Mouse (Mus musculus): Measurements from ENCODE around the gene Lamp5. TPM values are rescaled to one million over a fixed set of nuclear protein-coding genes. Genes with fewer than 3 reads are reported as not detected.

Gene Lamp5
- not detected for total RNA-seq (2021)
- long read RNA-seq, experiment 1: 0 reads
- long read RNA-seq, experiment 2: 0 reads

GRCm38 (mm10) chr2:136051688-136052289 lies at the start of gene Lamp5:
Lamp5 (plus strand) TSS chr2:136052239.
- no peak for DNase-seq (ENCODE audit: low spot score in 2 of 2)

DNA sequence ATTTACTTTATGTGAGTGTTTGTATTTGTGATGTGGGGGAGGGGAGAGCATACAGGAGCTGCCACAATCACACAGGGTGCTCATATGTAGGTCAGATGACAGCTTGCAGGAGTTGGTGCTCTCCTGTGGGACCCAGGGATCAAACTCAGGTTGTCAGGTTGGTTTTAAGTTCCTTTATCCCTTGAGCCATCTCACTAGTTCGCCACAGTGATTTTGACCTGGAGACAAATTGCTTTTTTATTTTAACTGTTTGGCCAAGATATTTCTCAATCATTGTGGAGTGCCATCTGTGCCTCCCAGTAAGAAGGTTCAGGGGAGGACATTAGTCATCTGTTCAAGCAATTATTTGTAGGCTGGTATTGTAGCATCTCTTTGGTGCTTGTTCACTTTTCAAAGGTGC lies 48.2 kb upstream of the Lamp5 start:
- DNase-seq (ENCODE audit: low spot score in 2 of 2): no peak

GRCm38 (mm10) chr2:136006280-136006679 lies 45.8 kb upstream of the Lamp5 start:
- DNase-seq (ENCODE audit: low spot score in 2 of 2): no peak

DNA sequence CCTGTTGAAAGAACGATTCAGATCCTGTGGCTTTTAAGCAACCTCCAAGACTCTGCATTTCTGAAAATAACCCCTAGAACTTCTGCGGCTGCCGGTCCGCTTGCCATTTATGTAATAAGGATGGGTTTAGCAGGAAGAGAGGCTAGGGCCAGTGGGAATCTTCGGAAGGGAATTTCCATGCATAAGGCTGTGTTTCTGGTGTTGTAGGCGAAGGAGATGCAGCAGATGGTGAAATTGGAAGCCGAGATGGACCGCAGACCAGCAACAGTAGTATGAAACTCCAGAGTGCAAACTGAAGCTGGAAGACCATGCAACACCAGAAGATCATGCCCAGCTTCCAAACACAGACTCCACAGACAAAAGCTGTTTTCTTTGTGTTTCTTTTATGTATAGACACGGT lies 39.3 kb upstream of the Lamp5 start:
- no peak for DNase-seq (ENCODE audit: low spot score in 2 of 2)

DNA sequence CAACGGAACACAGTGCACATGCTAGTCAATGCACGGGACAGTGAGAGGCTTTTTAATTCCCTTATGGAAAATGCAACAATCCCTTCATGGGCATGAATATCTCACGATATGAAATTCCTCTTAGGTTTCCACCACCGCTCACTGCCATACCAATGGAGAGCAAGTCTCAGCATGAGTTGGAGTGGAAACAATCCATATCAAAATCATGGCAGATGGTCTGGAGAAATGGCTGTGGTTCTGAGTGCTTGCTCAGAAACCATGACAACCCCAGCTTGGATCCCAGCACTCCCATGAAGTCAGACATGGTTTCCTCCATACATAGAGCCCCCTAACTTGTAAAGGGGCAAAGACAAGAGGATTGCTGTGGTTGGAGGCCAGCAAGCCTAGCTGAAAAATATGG lies 3.6 kb upstream of the Lamp5 start:
- DNase-seq (ENCODE audit: low spot score in 2 of 2): no peak

DNA sequence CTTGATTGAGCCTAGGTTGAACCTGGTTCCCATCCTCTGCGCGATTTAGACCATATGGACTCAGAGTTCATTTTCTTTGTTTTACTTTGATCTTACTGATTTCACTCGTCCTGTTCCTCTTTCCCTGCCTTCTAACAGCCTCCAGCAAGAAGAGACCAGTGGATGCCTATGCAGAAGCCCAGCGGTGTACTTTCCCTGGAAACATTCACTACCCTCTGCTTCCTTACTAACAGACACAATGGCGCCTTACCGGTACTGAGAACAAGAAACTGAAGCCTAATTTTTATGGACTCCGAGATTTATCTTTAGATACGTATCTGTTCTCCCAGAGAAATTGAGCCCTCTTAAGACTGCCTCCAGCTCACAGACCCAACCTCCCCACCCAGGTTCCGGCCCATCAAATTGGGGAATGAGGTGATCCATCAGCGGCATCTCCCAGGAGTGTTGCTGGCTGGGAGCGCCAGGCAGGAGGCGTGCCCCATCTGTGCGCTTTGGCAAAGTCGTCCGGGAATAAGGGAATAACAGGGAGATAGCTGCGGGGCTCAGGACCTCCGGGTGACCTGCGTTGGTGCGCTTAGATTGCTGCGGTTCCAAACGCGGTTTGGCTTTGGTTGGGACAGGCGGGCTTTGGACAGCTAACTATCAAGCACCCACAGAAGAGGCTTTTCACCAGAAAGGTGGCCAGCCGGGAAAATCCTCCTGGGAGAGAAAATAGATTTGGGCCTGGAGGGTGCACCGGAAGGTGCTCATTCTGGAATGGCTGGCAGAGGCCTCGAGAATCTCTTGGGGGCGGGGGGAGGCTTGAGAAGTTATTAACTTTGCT lies 1.0 kb upstream of the Lamp5 start:
- DNase-seq (ENCODE audit: low spot score in 2 of 2): no peak

DNA sequence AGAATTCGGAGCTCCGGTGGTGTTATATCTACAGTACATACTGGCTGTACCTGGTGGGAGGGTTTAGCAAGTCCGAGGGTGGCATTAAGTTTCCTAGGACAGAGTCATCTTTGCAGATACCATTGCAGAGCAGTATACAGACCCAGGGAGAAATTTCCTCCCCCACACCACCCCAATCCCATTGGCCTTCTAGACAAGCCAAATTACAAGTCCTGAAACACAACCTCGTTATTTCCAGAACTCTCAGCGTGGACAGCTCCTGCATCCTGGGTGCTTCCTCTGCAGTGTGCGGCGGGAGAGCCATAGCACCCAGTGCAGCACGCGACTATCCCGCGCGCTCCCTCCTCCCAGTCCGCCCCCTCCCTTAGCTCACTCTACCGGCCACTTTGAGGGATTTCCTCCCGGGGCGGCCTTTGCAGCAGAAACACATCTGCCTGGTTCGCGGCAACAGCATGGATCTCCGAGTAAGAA lies 5.9 kb downstream of the Lamp5 start:
- no peak for DNase-seq (ENCODE audit: low spot score in 2 of 2)

GRCm38 (mm10) chr2:136058398-136058797 lies 6.4 kb downstream of the Lamp5 start:
- DNase-seq (ENCODE audit: low spot score in 2 of 2): no peak

DNA sequence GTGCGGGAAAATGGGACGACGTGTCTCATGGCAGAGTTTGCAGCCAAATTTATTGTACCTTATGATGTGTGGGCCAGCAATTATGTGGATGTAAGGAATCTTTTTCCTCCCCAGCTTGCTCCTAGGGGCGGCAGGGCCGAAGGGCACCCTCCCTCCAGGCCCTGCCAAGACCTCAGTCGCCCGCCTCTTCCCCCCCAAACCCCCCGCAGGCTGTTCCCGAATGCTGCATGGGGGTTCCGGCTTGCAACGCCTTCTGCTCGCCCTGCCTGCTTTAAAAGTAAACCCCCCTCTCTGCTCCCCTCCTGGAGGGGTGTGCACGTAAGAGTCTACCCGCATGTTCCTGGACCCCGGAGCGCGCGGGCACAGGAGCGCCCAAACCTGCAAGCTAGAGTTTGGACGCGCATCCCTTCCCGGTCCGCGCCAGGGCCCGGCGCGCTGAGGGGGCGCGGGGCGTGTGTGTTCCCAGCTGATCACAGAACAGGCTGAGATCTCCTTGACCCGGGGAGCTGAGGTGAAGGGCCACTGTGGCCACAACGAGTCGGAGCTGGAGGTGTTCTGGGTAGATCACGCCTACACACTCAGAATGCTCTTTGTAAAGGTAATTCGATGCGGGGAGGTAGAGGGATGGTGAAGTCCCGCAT lies 7.1 kb downstream of the Lamp5 start:
- DNase-seq (ENCODE audit: low spot score in 2 of 2): no peak

- no peak for DNase-seq (ENCODE audit: low spot score in 2 of 2)
These were observed 12.3 kb downstream of the Lamp5 start for GRCm38 (mm10) chr2:136064356-136064755.

- no peak for DNase-seq (ENCODE audit: low spot score in 2 of 2)
These were observed 43.9 kb downstream of the Lamp5 start for GRCm38 (mm10) chr2:136095978-136096377.

DNA sequence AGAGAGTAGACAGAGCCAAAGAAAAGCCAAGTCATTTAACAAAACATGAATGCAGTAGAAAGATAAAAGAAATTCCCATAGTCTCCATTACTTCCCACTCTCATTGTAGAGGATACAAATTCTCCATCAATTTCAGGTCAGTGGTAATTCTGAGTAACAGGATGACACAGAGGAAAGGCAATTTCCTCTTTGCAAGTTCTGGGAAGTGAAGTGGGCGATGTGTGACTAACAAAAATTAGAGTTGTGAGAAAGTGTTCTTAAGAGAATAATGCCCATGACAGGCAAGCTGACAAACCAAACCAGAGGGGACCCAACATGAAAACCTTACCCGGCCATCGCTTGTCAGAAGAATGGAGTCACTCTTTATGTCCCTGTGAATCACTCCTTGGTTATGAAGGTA lies 45.1 kb downstream of the Lamp5 start:
- no peak for DNase-seq (ENCODE audit: low spot score in 2 of 2)

GRCm38 (mm10) chr2:136107597-136107996 lies 55.6 kb downstream of the Lamp5 start:
- DNase-seq (ENCODE audit: low spot score in 2 of 2): no peak

DNA sequence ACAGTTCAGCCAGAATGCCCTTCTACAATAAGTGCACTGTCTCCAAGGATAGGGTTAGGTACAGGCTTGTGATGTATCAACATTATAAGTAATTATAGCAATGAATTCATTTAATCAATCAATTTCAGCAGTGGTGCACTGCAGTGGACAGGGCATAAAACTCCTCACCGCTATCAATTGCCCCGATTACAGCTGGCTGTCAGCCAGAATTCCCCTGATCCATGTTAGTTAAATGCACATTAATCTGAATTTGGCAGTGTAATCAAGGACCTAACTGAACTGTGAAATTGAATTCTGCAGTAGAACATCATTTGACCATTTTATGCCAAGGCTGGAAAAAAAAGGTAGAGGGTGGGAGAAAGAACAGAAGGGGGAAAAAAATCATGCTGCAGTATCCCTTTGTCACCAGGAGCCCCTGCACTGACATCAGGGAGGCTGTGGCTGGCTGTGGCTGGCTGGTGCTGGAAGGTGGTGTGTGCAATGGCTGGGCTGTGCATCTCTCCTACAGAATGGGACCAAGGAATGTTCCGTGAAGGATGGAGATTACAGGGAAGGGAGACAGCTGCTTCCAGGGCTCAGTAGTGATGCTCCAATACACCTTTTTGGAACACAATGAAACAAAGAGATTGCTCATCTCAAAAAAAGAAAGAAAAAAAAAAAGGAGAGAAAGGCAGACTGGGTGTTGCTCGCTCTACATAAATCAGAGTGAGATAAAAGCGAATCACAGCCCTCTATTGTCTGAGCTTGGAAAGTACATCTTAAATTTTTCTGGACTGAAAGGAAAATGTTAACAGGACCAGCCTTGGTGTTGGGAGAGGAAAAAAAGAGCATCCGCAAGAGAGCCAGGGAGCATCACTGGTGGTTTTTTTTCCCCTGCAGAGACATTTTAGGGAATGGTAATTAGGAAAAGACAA lies 56.3 kb downstream of the Lamp5 start:
- no peak for DNase-seq (ENCODE audit: low spot score in 2 of 2)

DNA sequence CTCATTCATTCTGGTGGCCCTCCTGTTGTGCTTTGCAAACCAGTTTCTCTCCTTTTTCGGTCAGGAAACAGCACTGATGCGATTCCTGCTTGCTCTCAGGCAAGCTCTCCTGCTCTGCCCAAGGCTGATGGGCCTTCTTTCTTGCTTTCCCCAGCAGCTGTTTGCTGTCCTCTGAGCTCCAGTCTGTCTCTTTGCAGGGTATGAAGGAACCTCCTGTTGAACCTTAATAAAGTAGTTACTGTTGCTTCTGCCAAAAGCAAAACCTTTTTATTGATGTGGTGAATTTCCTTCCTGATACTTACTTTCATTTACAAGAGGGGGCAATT lies 57.0 kb downstream of the Lamp5 start:
- no peak for DNase-seq (ENCODE audit: low spot score in 2 of 2)

GRCm38 (mm10) chr2:136113374-136113773 lies 61.3 kb downstream of the Lamp5 start:
- no peak for DNase-seq (ENCODE audit: low spot score in 2 of 2)

GRCm38 (mm10) chr2:136118006-136118405 lies 66.0 kb downstream of the Lamp5 start:
- DNase-seq (ENCODE audit: low spot score in 2 of 2): no peak

Data from adrenal gland, adult 18-20 months (tissue).